8 mouse cellular contexts compared by ENCODE assay signal in genomic region chr19:12002791-12003190, GRCm38 (mm10). TPM values are rescaled to one million over a fixed set of nuclear protein-coding genes. Genes with fewer than 3 reads are reported as not detected.
DNase-seq lines count a peak whose midpoint lies in the region; ATAC-seq lines count a peak whose summit lies in the region.

No protein-coding gene starts in this region.

- no peak overlapping the region for H3K27ac ChIP-seq in lung, embryonic 16.5 days (ENCODE audit: low read length)
- no peak overlapping the region for H3K27ac ChIP-seq in limb, embryonic 12.5 days
- H3K27ac ChIP-seq in stomach, embryonic 15.5 days = no peak overlapping the region

- no peak overlapping the region for H3K9ac ChIP-seq in lung, embryonic 16.5 days (ENCODE audit: low read length)
- no peak overlapping the region for H3K9ac ChIP-seq in limb, embryonic 12.5 days (replicated peaks)
- no peak overlapping the region for H3K9ac ChIP-seq in stomach, embryonic 15.5 days

- H3K4me3 ChIP-seq in lung, embryonic 16.5 days (ENCODE audit: low read length) = peak overlapping the region; percentile 28
- peak overlapping the region; percentile 18; the same call in 1 of the 2 replicates for H3K4me3 ChIP-seq in limb, embryonic 12.5 days (replicated peaks)
- no peak overlapping the region for H3K4me3 ChIP-seq in stomach, embryonic 15.5 days (replicated peaks)

- ATAC-seq in lung, embryonic 16.5 days (ENCODE audit: low read depth) = no peak
- no peak for ATAC-seq in limb, embryonic 12.5 days (ENCODE audit: insufficient number of reproducible peaks, insufficient read depth, low FRiP score, low TSS enrichment, low read depth)
- no peak for ATAC-seq in stomach, embryonic 15.5 days (ENCODE audit: insufficient read depth, low FRiP score, low read depth)

- no peaks in the 10 kb centered on the region for H3K27me3 ChIP-seq in lung, embryonic 16.5 days (ENCODE audit: control insufficient read depth, insufficient read depth, low read depth, low read length)
- no peaks in the 10 kb centered on the region for H3K27me3 ChIP-seq in limb, embryonic 12.5 days
- no peaks in the 10 kb centered on the region for H3K27me3 ChIP-seq in stomach, embryonic 15.5 days (replicated peaks)

- DNase-seq in embryo, embryonic 10 days (ENCODE audit: low spot score) = peak; percentile 6
- DNase-seq in embryo, embryonic 11 days = no peak
- no peak for DNase-seq in lung, postnatal 25 days (ENCODE audit: low spot score)
- DNase-seq in T-cell, adult 2 months (ENCODE audit: low spot score) = no peak
- DNase-seq in cerebellum, postnatal 25 days = no peak

- no peaks in the 10 kb centered on the region for H3K9me3 ChIP-seq in lung, embryonic 16.5 days (ENCODE audit: control insufficient read depth, low read length)
- no peaks in the 10 kb centered on the region for H3K9me3 ChIP-seq in limb, embryonic 12.5 days
- H3K9me3 ChIP-seq in stomach, embryonic 15.5 days = no peaks in the 10 kb centered on the region

- H3K4me1 ChIP-seq in lung, embryonic 16.5 days (replicated peaks; ENCODE audit: control insufficient read depth, insufficient read depth, low read length) = peaks cover 19% of the 10 kb centered on the region
- H3K4me1 ChIP-seq in limb, embryonic 12.5 days (replicated peaks) = peaks cover 13% of the 10 kb centered on the region; the same call in 1 of the 2 replicates
- H3K4me1 ChIP-seq in stomach, embryonic 15.5 days = peaks cover 8% of the 10 kb centered on the region; the same call in 1 of the 2 replicates

- no peaks in the 10 kb centered on the region for H3K36me3 ChIP-seq in lung, embryonic 16.5 days (ENCODE audit: control insufficient read depth, insufficient read depth, low read length)
- H3K36me3 ChIP-seq in limb, embryonic 12.5 days = no peaks in the 10 kb centered on the region
- no peaks in the 10 kb centered on the region for H3K36me3 ChIP-seq in stomach, embryonic 15.5 days

- WGBS in lung, embryonic 16.5 days = 44% methylated on average over 14 of the region's 14 CpGs
- WGBS in limb, embryonic 12.5 days = 51% methylated on average over 14 of the region's 14 CpGs
- 49% methylated on average over 14 of the region's 14 CpGs for WGBS in stomach, embryonic 15.5 days

- H3K4me2 ChIP-seq in lung, embryonic 16.5 days (ENCODE audit: low read depth, low read length) = peak overlapping the region; percentile 43
- peak overlapping the region; percentile 43 for H3K4me2 ChIP-seq in limb, embryonic 12.5 days
- peak overlapping the region; percentile 37 for H3K4me2 ChIP-seq in stomach, embryonic 15.5 days

RNA-seq across cellular contexts. Expression of gene Osbp, which starts 37.0 kb away (rescaled TPM):
- 3.1 and 4.0 TPM in 2 replicates for polyA plus RNA-seq in lung, embryonic 16.5 days (2015; fragmentation: Nextera tagmentation; extraction: Ambion mirVana)
- polyA plus RNA-seq in limb, embryonic 12.5 days (2016; fragmentation: Nextera tagmentation; extraction: Ambion mirVana) = 4.9 and 5.1 TPM in 2 replicates
- 4.9 and 5.0 TPM in 2 replicates for polyA plus RNA-seq in stomach, embryonic 15.5 days (2015; fragmentation: Nextera tagmentation; extraction: Ambion mirVana)

RNA-seq across cellular contexts. Expression of gene Olfr1423, which starts 38.3 kb away (rescaled TPM):
- not detected in 2 replicates for polyA plus RNA-seq in lung, embryonic 16.5 days (2015; fragmentation: Nextera tagmentation; extraction: Ambion mirVana)
- 0.04 TPM in 1 of 2 replicates, not detected in the other for polyA plus RNA-seq in limb, embryonic 12.5 days (2016; fragmentation: Nextera tagmentation; extraction: Ambion mirVana)
- polyA plus RNA-seq in stomach, embryonic 15.5 days (2015; fragmentation: Nextera tagmentation; extraction: Ambion mirVana) = not detected in 2 replicates

RNA-seq across cellular contexts. Expression of gene Olfr1424, which starts 59.7 kb away (rescaled TPM):
- not detected in 2 replicates for polyA plus RNA-seq in lung, embryonic 16.5 days (2015; fragmentation: Nextera tagmentation; extraction: Ambion mirVana)
- polyA plus RNA-seq in limb, embryonic 12.5 days (2016; fragmentation: Nextera tagmentation; extraction: Ambion mirVana) = not detected in 2 replicates
- polyA plus RNA-seq in stomach, embryonic 15.5 days (2015; fragmentation: Nextera tagmentation; extraction: Ambion mirVana) = not detected in 2 replicates
